Mouse (Mus musculus) embryonic facial prominence, embryonic 10.5 days (tissue): ENCODE data around the gene Dnah8. TPM values are rescaled to one million over a fixed set of nuclear protein-coding genes. Genes with fewer than 3 reads are reported as not detected.
"Not testable (repeated sequence)": the region's sequence is repeated elsewhere in the genome, so short reads cannot be mapped to it uniquely, and the experiment has no call there.

Experiments
- DNase-seq: peaks from one replicate; pipeline ENCODE4 v3.0.0-alpha.2; 2017; ENCODE audit warnings: low spot score
- H3K27ac ChIP-seq: fragments of 300-500 bp; sonication (generic); replicated peaks from 2 replicates; pipeline ENCODE4 v1.5.1; 2016; ENCODE audit warnings: mild to moderate bottlenecking
- H3K27me3 ChIP-seq: fragments of 300-500 bp; sonication (generic); replicated peaks from 2 replicates; pipeline ENCODE4 v1.6.1; 2016; ENCODE audit warnings: low read depth, mild to moderate bottlenecking; ENCODE audit not compliant: poor library complexity, severe bottlenecking
- H3K36me3 ChIP-seq: fragments of 300-500 bp; sonication (generic); replicated peaks from 2 replicates; pipeline ENCODE4 v1.6.1; 2016; ENCODE audit warnings: mild to moderate bottlenecking, moderate library complexity
- H3K4me1 ChIP-seq: fragments of 300-500 bp; sonication (generic); 2 replicates; pipeline ENCODE4 v1.6.1; 2016
- H3K4me3 ChIP-seq: fragments of 300-500 bp; sonication (generic); 2 replicates; pipeline ENCODE4 v1.5.1; 2016; ENCODE audit warnings: mild to moderate bottlenecking, moderate library complexity
- H3K9me3 ChIP-seq: fragments of 300-500 bp; sonication (generic); 2 replicates; pipeline ENCODE4 v1.6.1; 2016; ENCODE audit warnings: mild to moderate bottlenecking
- WGBS: fragments of 180-500 bp; shearing (Covaris S2); methylation state at CpG from one replicate; pipeline ENCODE4 v1.1.7; 2016; 5-methylcytosine and 5-hydroxymethylcytosine counted together
- polyA plus RNA-seq: library from polyadenylated mRNA; unstranded; fragments of >200 nt; fragmentation: Nextera tagmentation; extraction: Ambion mirVana; gene quantifications from 2 replicates; pipeline ENCODE4 v1.2.1, GENCODE M21; 2016

Gene Dnah8
- polyA plus RNA-seq, 1 experiment from 2014 or later = 0.88 TPM

DNA sequence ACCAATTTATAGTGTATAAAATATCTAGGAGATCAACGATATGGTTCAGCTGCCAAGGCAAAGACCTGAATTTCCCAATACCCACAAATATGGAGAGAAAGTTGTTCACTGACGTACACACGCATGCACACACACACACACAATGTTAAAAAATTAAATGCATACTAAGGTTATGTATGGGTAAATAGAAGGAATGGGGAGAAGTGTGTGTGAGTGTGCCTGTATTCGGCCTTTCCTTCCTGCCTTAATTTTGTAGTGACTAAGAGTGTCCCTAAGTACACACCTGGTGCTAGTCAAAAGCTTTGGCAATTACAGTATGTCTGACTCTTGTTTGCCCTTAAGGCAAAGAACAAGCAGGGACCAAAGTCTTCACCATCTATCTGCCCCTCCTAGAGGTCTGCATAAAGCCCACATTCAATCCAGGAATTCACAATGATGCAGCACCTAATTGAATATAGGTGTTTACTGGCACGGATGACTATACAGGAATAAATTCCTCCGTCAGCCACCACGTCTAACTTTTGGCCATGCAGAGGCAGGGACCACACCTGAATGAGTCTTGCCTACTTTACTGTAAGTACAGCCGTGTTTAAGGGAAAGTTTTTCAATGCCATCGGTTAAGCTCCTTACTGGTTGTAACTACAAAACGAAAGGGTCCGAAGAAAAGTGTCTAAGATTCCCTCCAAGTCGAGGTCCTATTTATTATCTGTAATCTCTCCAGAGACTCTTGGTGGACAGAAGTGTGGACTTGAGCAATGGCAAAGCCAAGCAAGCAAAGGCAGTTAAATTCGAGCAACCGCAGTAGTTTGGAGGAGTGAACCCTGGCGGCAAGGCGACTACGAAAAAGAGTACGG, 12.7 kb upstream of the Dnah8 start:
- no peak for DNase-seq
- WGBS = 28% methylated on average over 18 of the region's 18 CpGs
- Histone ChIP-seq H3K36me3 (peaks cover 15% of the 10 kb centered on the region; the same call in 1 of the 2 replicates), H3K4me1 (peaks cover 30% of the 10 kb centered on the region), H3K9me3 (no peaks in the 10 kb centered on the region), H3K27me3 (no peaks in the 10 kb centered on the region), H3K27ac (peak overlapping the region; percentile 96), H3K4me3 (peak overlapping the region; percentile 71)

DNA sequence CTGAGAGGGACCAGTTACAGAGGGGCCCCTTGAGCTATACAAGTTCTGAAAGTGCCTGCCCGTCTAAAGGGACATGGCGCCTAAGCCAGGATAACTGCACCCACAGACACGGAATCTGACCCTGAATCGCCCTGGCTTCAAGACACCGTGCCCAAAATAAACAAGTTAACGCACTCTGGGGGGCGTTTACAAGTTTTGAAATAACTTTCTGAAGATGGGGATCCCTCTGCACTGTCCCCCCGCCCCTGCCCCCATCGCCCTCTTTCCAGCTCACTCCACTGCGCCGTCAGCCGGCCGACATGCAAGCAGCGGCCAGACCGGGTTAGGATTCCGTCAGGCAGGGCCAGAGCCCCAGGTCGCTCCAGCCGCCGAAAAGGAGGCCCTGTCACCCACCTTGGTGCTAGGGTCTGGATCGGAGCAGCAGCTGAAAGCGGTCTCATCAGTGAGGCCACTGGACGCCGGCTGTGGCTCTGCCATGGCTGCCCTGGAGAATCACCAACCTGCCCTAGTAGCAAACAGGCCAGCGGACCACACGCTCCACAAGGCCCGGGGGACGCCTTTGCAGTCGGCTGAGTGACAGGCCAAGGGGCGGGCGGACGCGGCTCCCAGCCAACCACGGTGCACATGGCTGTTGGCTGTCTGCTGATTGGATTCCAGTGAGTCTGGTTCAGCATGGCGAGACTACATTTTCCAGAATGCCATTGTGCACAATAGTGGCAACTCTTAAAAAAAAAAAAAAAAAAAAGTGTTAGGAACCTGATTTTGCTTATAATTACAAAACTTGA, 11.9 kb upstream of the Dnah8 start:
- H3K4me3 ChIP-seq = peak overlapping the region; percentile 71
- peak overlapping the region; percentile 96 for H3K27ac ChIP-seq
- no peaks in the 10 kb centered on the region for H3K9me3 ChIP-seq
- peaks cover 10% of the 10 kb centered on the region; the same call in 1 of the 2 replicates for H3K36me3 ChIP-seq
- peak; percentile 98 for DNase-seq
- WGBS = under 1% methylated on average over 34 of the region's 34 CpGs
- no peaks in the 10 kb centered on the region for H3K27me3 ChIP-seq
- H3K4me1 ChIP-seq = peaks cover 26% of the 10 kb centered on the region

DNA sequence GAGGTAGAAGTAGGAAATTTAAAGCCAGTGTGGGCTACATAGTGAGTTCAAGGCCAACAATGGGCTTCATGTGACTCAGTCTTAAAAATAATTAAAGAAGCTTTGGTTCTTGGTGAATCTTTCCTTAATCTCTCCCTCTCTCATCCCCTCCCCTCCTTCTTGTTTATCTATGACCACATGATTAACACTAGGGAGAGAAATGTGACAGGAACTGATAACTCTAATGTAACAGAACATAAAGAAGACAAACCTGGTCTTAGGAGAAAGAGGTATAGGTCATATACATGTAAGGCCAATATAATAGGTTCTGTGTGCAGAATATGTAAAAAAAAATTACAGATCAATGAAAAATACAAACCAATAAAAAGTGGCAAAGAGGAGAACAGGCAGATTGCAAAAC, 10.8 kb upstream of the Dnah8 start:
- no peaks in the 10 kb centered on the region for H3K27me3 ChIP-seq
- peaks cover 15% of the 10 kb centered on the region for H3K4me1 ChIP-seq
- no peaks in the 10 kb centered on the region for H3K9me3 ChIP-seq
- peaks cover 6% of the 10 kb centered on the region; the same call in 1 of the 2 replicates for H3K36me3 ChIP-seq
- no peak overlapping the region for H3K4me3 ChIP-seq
- DNase-seq = no peak
- H3K27ac ChIP-seq = no peak overlapping the region

DNA sequence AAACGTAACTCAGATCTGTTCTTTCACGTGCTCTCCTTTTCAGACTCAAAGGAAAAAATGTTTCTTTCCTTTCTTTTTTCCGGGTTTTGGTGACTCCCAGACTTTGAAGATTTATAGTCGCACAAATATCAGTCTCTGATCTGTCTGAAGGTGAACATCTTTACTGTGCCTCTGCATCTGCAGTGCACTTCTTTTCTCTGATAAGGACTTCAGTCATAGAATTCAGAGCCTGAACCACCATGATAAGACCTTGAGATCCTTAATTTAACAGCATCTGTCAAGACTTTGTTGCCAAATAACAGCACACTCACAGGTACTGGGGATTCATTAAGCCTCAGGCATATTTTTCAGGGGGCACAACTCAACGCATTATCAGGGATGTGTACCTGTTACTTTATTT, 8.0 kb upstream of the Dnah8 start:
- 89% methylated on average over 5 of the region's 5 CpGs for whole genome bisulfite sequencing
- no peak overlapping the region for H3K27ac ChIP-seq

DNA sequence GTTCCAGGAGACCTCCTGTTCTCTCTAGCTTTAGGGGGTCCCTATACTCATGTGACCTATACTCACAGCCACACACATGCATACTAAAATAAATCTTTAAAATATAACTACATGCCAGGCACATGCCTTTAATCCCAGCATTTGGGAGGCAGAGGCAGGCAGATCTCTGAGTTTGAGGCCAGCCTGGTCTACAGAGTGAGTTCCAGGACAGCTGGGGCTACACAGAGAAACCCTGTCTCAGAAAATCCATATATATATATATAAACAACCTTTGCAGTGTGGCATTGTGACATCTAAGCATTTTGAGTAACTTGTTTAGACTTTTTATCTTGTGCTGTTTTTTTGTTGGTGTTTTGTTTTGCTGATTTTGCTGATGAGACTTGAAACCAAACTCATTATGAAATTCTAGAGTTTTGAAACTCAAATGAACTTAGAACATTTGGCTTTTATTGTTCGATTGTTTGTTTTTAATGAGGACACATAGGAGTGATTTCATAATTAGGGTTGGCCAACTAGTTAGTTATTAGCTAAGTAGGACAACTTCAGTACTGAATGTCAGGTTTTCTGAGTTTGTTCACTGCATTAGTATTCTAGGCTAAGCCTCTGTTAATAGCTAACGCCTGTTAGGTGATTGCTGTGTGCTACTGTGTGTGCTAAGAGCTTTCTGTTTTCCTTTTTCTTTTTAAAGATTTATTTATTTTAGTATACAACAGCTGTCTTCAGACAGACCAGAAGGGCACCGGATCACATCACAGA, 5.8 kb upstream of the Dnah8 start:
- no peak overlapping the region for H3K27ac ChIP-seq
- H3K4me1 ChIP-seq = no peaks in the 10 kb centered on the region
- no peaks in the 10 kb centered on the region for H3K9me3 ChIP-seq
- 84% methylated on average over 3 of the region's 3 CpGs for WGBS
- no peak overlapping the region for H3K4me3 ChIP-seq
- no peaks in the 10 kb centered on the region for H3K27me3 ChIP-seq
- DNase-seq = no peak
- H3K36me3 ChIP-seq = no peaks in the 10 kb centered on the region

More for the DNA sequence above, 8.0 kb upstream of the Dnah8 start:
- DNase-seq = no peak
- Histone ChIP-seq H3K36me3 (no peaks in the 10 kb centered on the region), H3K9me3 (no peaks in the 10 kb centered on the region), H3K27me3 (no peaks in the 10 kb centered on the region), H3K4me1 (peaks cover 7% of the 10 kb centered on the region), H3K4me3 (no peak overlapping the region)

DNA sequence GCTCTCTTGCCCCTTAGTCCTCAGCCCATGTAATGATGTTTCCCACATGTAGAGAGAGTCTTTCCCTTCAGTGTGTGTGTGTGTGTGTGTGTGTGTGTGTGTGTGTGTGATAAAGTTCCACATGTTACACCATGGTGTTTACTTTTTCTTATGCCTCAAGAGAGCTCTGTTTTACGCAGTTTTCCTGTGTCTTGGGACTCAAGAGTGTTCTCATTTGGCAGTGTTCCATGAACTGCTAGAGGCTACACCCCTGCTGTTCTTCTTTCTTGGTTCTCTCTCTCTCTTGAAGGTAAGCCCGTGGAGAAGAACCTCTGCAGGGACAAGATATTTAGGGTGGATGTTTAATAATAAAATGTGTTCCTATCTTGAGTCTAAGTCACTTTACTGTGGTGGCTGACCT, 5.0 kb upstream of the Dnah8 start:
- DNase-seq = no peak
- no peak overlapping the region for H3K4me3 ChIP-seq
- H3K27me3 ChIP-seq = no peaks in the 10 kb centered on the region
- H3K36me3 ChIP-seq = no peaks in the 10 kb centered on the region
- no peaks in the 10 kb centered on the region for H3K9me3 ChIP-seq
- H3K27ac ChIP-seq = no peak overlapping the region
- H3K4me1 ChIP-seq = no peaks in the 10 kb centered on the region
- WGBS = 66% methylated on average over 2 of the region's 2 CpGs

DNA sequence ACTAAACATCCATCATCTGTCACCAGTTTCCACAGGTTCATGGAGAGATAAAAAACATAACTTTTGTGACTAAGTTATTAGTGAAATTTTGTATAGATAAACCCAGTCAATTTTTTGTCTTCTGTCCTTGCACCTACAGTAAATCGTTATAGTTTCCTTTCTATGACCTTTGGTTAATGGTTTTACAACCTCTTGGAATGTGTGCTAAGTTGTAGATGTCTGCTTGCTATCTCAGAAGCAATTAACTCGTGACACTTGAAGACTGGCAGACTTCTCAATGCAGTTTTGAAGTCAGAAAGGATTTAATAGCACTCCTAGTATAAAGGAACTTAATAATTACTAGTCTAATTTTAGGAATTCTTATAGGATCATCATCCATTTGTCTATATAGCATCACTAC, 3.6 kb upstream of the Dnah8 start:
- Histone ChIP-seq H3K27me3 (no peaks in the 10 kb centered on the region), H3K36me3 (no peaks in the 10 kb centered on the region), H3K4me3 (no peak overlapping the region), H3K27ac (no peak overlapping the region), H3K9me3 (no peaks in the 10 kb centered on the region), H3K4me1 (no peaks in the 10 kb centered on the region)
- DNase-seq = no peak
- 78% methylated on average over 2 of the region's 2 CpGs for WGBS

DNA sequence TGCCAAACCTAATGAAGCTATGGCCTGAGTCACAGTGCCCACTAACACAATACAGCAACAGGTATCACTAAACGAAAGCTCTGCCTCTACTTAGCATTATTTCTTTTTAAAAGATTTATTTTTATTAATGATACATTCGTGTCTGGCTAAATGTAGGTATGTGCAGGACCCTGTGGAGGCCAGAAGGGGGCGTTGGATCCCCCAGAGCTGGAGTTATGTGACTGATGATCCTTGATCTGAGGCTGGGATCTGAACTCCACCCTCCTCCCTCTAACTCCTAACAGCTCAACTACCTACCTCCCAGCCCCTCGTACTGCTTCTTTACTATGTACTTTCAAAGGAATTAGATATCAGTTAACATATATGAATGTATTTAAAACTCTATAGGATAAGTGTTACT, 2.7 kb upstream of the Dnah8 start:
- WGBS = 70% methylated on average over 4 of the region's 4 CpGs
- DNase-seq = no peak
- H3K36me3 ChIP-seq = no peaks in the 10 kb centered on the region
- H3K9me3 ChIP-seq = no peaks in the 10 kb centered on the region
- H3K4me3 ChIP-seq = no peak overlapping the region
- H3K27ac ChIP-seq = no peak overlapping the region
- no peaks in the 10 kb centered on the region for H3K4me1 ChIP-seq
- H3K27me3 ChIP-seq = no peaks in the 10 kb centered on the region

DNA sequence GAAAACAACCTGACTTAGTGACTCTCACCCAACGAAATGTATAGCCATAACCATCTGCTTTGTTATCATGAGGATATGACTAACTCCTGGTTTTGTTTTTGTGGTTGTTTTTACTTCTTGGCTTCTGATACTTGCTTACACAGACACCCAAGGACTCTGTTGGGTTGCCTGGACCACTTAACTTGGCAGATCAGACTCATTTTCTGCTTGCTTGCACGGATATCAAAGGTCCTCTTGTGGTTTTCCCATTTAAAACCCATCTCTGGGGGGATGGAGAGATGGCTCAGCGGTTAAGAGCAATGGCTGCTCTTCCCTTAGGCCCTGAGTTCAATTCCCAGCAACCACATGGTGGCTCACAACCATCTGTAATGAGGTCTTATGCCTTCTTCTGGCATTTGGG, 954 bp upstream of the Dnah8 start:
- no peaks in the 10 kb centered on the region for H3K27me3 ChIP-seq
- DNase-seq = no peak
- no peaks in the 10 kb centered on the region for H3K4me1 ChIP-seq
- H3K27ac ChIP-seq = no peak overlapping the region
- H3K4me3 ChIP-seq = no peak overlapping the region
- H3K9me3 ChIP-seq = no peaks in the 10 kb centered on the region
- 76% methylated on average over 3 of the region's 3 CpGs for WGBS
- H3K36me3 ChIP-seq = no peaks in the 10 kb centered on the region

DNA sequence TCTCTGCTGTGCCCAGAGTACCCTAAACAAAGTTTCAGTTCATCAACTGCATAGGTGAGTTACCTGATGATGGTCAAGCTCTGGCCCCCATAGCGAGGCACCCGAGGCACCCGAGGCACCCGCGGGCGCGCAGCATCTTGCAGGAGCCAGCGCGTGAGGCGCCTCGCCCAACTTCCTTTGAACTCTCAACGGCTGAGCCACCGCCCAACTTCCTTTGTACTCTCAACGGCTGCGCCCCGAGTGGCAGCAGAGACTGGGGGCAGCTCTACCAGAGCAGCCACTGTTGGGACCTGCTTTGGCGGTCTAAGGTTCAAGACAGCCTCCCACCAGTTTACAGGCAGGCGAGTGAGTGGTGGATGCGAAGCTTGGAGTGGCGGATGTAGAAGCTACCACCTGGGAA, 2.6 kb downstream of the Dnah8 start, which contains the start of gene Glo1:
Glo1 (minus strand) TSS at position 153 of the 400 bp plus-strand sequence.
- not testable (repeated sequence) for H3K4me3 ChIP-seq, H3K4me1 ChIP-seq, DNase-seq, H3K27ac ChIP-seq, H3K27me3 ChIP-seq, H3K36me3 ChIP-seq, H3K9me3 ChIP-seq
- WGBS = no CpG with 5 or more reads among the region's 20 CpGs

DNA sequence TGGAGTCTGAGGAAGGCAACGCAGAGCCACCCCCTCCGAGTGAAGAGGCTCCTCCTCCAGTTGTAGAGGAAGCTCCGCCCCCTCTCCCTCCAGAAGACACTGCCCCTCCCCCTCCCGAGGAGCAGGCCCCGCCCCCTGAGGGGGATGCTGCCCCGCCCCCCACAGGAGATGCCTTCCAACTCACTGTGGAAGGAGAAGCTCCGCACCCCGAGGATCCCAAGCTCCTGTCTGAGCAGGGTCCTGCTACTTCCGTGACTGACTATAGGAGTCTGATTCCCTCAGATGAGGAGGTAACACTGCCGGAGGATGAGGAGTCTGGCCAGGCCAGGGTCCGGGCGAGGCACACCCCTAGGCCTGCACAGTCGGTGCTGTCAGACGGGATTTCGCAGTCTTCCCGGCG, 11.2 kb downstream of the Dnah8 start:
- H3K9me3 ChIP-seq = no peaks in the 10 kb centered on the region
- DNase-seq = peak; percentile 77
- peak overlapping the region; percentile 48 for H3K4me3 ChIP-seq
- H3K36me3 ChIP-seq = no peaks in the 10 kb centered on the region
- peaks cover 19% of the 10 kb centered on the region for H3K4me1 ChIP-seq
- WGBS = 14% methylated on average over 17 of the region's 17 CpGs
- peaks cover 6% of the 10 kb centered on the region for H3K27me3 ChIP-seq
- peak overlapping the region; percentile 48; the same call in 1 of the 2 replicates for H3K27ac ChIP-seq

DNA sequence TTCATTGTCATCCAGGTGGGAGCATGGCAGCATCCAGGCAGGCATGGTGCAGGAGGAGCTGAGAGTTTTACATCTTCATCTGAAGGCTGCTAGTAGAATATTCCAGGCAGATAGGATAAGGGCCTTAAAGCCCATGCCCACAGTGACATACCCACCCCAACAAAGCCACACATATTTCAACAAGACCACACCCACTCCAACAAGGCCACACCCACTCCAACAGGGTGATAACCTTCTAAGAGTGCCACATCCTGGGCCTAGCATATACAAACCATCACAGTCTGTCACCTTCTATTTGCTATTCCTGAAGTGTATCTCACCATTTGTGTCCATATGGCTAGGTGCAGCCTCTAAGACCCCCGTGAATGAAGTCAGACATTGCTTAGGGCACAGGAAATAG, 13.6 kb downstream of the Dnah8 start:
- H3K4me3 ChIP-seq = no peak overlapping the region
- peaks cover 6% of the 10 kb centered on the region for H3K27me3 ChIP-seq
- no peaks in the 10 kb centered on the region for H3K9me3 ChIP-seq
- no peaks in the 10 kb centered on the region for H3K36me3 ChIP-seq
- H3K27ac ChIP-seq = no peak overlapping the region
- DNase-seq = no peak
- H3K4me1 ChIP-seq = peaks cover 19% of the 10 kb centered on the region
- WGBS = 61% methylated on average over 1 of the region's 1 CpGs
